Mouse (Mus musculus): ENCODE measurements around the gene Aoc1. TPM values are rescaled to one million over a fixed set of nuclear protein-coding genes. Genes with fewer than 3 reads are reported as not detected.
A peak's percentile ranks its signal among the peaks of the same experiment; 100 is the strongest.
"Not testable (repeated sequence)": the region's sequence is repeated elsewhere in the genome, so short reads cannot be mapped to it uniquely, and the experiment has no call there.

The Aoc1 gene
- polyA plus RNA-seq, 1 experiment from 2014 or later = 0.07 TPM

DNA sequence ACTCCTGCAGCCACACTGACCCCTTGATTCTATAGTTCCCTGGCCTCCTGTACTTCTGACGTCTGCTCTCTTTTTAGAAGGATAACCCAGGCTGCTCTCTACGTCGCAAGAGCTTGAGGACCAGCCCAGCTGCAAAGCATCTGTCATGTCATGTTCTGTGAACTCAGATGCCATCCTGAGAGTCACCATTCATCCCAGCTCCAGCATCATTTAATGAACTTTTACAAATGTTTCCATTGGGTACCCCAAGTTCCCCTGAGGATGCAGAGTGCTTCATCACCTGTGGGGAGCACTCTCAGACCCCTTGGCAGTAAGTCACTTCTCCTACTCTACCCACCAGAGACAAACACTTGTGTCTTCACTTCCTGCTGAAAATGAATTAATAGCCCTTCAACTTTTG is 8.5 kb upstream of the Aoc1 start:
- Histone ChIP-seq H3K36me3 (replicated peaks) (no peaks in the 10 kb centered on the region), H3K4me1 (peaks cover 11% of the 10 kb centered on the region; the same call in 1 of the 2 replicates), H3K27ac (replicated peaks) (no peak overlapping the region), H3K27me3 (replicated peaks; ENCODE audit: low read depth, poor library complexity, severe bottlenecking) (peaks cover 9% of the 10 kb centered on the region; the same call in 1 of the 2 replicates), H3K4me3 (no peak overlapping the region), H3K9me3 (no peaks in the 10 kb centered on the region)
- DNase-seq (ENCODE audit: low spot score) = peak; percentile 6
- WGBS = 69% methylated on average over 3 of the region's 3 CpGs

DNA sequence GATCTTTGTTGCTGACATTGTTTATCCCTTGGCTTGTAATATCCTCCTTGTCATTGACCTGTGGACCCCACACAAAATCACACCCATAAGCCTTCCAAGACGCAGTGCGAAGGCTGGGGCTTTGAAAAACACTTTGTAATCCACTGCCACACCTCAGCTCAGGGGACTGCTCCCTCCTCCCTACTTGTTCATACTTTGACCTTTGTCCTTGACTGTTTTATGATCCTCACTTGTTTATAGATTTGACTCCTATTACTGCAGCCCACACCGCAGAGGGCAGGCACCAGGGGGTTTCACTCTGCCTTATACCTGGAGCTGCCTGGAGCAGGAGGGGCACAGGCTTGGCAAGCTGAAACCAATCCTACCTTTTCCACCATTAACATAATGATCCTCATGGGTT is 8.0 kb upstream of the Aoc1 start:
- peaks cover 11% of the 10 kb centered on the region; the same call in 1 of the 2 replicates for H3K4me1 ChIP-seq
- no peaks in the 10 kb centered on the region for H3K9me3 ChIP-seq
- no peaks in the 10 kb centered on the region for H3K36me3 ChIP-seq (replicated peaks)
- no peak overlapping the region for H3K4me3 ChIP-seq
- 0 out of 2 replicates have a peak, but pooled peaks cover 9% of the 10 kb centered on the region for H3K27me3 ChIP-seq (replicated peaks; ENCODE audit: low read depth, poor library complexity, severe bottlenecking)
- WGBS = 68% methylated on average over 3 of the region's 3 CpGs
- peak; percentile 5 for DNase-seq (ENCODE audit: low spot score)
- H3K27ac ChIP-seq (replicated peaks) = no peak overlapping the region

DNA sequence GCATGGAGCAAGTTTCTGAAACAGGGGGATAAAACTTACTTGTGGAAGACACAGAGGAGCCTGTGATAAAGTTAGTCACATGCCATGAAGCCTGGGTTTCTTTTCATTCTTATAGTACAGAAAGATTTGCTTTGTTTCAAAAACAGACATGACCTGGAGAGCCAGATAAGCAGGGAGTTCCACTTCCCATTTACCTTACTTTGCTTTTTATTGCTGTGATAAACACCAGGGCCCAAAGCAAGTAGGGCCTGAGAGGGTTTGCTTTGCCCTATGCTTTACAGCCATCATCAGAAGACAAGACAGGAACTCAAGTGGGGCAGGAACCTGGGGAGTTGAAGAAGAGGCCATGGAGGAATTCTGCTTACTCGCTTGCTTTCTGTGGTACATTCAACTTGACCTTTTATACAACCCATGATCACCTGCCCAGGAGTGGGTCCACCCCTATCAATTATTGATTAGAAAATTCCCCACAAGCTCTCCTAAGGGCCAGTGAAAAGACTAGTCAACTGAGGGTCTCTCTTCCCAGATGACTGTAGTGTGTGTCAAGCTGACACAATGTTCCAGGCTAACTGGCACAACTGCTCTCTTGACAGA is 7.4 kb upstream of the Aoc1 start:
- WGBS = 88% methylated on average over 1 of the region's 1 CpGs

DNA sequence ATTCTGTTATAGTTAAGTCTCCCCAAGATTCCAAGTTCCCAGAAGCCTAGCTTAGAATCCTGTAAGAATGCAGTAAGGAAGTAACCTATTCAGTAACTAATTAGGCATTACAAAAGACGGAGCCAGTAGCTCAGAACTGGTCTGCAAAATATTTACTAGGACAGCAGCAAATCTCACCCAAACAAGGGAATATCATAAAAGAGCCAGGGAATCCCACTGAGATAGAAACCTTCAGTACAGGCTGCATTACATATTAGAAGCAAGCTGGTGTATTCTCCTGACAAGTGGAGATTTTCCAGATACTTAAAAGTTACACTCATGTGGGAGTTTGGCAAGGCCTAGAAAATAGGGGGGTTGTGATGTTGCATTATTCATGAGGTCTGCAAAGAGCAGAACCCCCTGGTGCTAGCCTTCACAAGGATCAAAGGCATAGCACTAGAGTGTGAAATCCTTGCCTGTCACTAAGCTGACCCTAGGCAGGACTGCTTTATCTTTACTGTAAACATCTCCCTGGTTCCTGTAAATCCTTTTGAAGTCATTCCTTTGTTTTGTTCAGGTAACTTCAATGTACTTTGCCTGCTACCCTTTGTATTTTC is 6.2 kb upstream of the Aoc1 start:
- not testable (repeated sequence) for H3K27ac ChIP-seq (replicated peaks)
- peak; percentile 4 for DNase-seq (ENCODE audit: low spot score)

More for the DNA sequence above, 7.4 kb upstream of the Aoc1 start:
- Histone ChIP-seq H3K36me3 (replicated peaks) (no peaks in the 10 kb centered on the region), H3K4me3 (no peak overlapping the region), H3K9me3 (no peaks in the 10 kb centered on the region), H3K27me3 (replicated peaks; ENCODE audit: low read depth, poor library complexity, severe bottlenecking) (0 out of 2 replicates have a peak, but pooled peaks cover 9% of the 10 kb centered on the region), H3K4me1 (peaks cover 8% of the 10 kb centered on the region; the same call in 1 of the 2 replicates), H3K27ac (replicated peaks) (no peak overlapping the region)
- DNase-seq (ENCODE audit: low spot score) = no peak

DNA sequence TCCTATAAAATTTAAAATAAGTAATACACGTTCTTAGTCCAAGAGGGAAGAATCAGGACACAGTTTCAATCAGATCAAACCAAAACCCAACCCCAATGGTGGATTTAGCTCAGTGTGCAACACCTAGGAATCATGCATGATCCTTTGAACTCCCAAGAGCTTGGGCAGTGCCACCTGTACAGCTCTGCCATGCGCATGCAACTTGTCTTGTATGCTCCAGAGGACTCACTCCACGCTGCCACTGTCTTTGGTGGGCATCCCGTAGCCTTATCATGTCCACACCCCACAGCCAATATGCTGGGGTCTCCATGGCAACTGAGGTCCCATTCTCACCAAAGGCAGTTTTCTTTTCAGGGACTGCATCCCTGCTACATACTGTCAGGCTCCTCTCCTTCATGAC is 5.5 kb upstream of the Aoc1 start:
- H3K27ac ChIP-seq (replicated peaks) = no peak overlapping the region
- no peaks in the 10 kb centered on the region for H3K9me3 ChIP-seq
- 0 out of 2 replicates have a peak, but pooled peaks cover 9% of the 10 kb centered on the region for H3K27me3 ChIP-seq (replicated peaks; ENCODE audit: low read depth, poor library complexity, severe bottlenecking)
- WGBS = 56% methylated on average over 4 of the region's 4 CpGs
- no peak overlapping the region for H3K4me3 ChIP-seq
- H3K4me1 ChIP-seq = peaks cover 5% of the 10 kb centered on the region; the same call in 1 of the 2 replicates
- peak; percentile 6 for DNase-seq (ENCODE audit: low spot score)
- no peaks in the 10 kb centered on the region for H3K36me3 ChIP-seq (replicated peaks)

More for the DNA sequence above, 6.2 kb upstream of the Aoc1 start:
- not testable (repeated sequence) for H3K4me1 ChIP-seq; H3K9me3 ChIP-seq; H3K4me3 ChIP-seq; H3K36me3 ChIP-seq (replicated peaks); H3K27me3 ChIP-seq (replicated peaks; ENCODE audit: low read depth, poor library complexity, severe bottlenecking)
- 11% methylated on average over 1 of the region's 1 CpGs for WGBS

DNA sequence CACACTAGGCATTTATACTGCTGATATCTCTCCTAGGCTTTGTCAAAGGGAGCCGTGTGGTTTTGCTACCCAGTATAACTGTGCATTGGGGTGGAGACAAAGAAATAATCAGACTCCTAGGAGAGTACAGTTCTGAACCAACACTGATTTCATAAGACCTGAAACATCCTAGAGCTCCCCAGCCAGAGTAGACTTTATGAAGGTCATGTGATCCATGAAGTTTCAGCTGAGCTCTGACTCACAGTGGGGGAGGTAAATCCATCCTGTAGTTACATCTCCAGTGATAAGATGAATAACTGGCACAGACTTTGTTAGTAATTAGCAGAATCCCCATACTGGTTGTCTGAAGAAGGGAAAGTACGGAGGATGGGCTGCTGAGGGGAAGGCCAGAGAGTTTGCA is 2.9 kb upstream of the Aoc1 start:
- no peak for DNase-seq (ENCODE audit: low spot score)
- 0 out of 2 replicates have a peak, but pooled peaks cover 6% of the 10 kb centered on the region for H3K27me3 ChIP-seq (replicated peaks; ENCODE audit: low read depth, poor library complexity, severe bottlenecking)
- no peaks in the 10 kb centered on the region for H3K36me3 ChIP-seq (replicated peaks)
- H3K4me3 ChIP-seq = no peak overlapping the region
- WGBS = 93% methylated on average over 2 of the region's 2 CpGs
- no peak overlapping the region for H3K27ac ChIP-seq (replicated peaks)
- peaks cover 5% of the 10 kb centered on the region; the same call in 1 of the 2 replicates for H3K4me1 ChIP-seq
- no peaks in the 10 kb centered on the region for H3K9me3 ChIP-seq

DNA sequence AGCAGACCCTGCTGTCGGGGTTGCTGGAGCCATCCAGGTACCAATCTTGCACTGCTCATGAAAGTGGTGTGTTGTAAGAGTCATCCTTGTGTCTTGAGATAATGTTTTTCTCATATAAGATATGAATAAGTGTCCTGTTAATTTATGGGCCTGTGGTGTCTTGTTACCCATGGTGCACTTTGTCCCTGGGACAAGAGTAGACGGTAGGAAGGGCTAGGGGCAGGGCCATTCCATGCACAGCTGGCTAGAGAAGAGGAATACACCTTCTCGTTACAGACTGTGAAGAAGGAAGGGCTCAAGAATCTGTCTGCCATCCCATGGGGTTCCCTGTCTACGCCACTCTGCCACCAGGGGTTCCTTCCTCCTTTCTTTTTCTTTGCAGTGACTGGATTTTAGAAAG is 1.9 kb downstream of the Aoc1 start:
- Histone ChIP-seq H3K36me3 (replicated peaks) (no peaks in the 10 kb centered on the region), H3K4me1 (no peaks in the 10 kb centered on the region), H3K9me3 (no peaks in the 10 kb centered on the region), H3K27ac (replicated peaks) (no peak overlapping the region), H3K4me3 (no peak overlapping the region), H3K27me3 (replicated peaks; ENCODE audit: low read depth, poor library complexity, severe bottlenecking) (no peaks in the 10 kb centered on the region)
- DNase-seq (ENCODE audit: low spot score) = no peak
- 82% methylated on average over 4 of the region's 4 CpGs for WGBS

DNA sequence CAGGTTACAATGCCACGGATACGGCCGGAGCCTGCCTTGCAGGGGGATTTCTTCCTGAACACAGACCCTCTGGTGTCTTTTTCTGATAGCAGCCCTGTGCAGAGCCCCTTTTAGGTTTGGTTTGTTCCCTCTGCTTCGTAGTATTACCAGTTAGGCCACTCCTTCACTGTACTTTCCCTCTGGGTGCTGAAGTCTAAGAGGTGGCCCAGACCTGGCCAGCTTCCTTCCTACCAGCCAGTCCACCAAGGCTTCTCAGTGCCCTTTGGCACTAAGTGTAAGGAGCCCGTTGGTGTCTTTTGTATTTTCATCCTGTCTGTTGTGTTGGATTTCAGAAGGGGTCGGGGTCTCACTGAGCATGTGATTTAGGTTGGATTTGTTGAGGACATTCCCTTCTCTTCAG is 2.8 kb downstream of the Aoc1 start:
- Histone ChIP-seq H3K27me3 (replicated peaks; ENCODE audit: low read depth, poor library complexity, severe bottlenecking) (no peaks in the 10 kb centered on the region), H3K36me3 (replicated peaks) (no peaks in the 10 kb centered on the region), H3K9me3 (no peaks in the 10 kb centered on the region), H3K4me1 (no peaks in the 10 kb centered on the region; the same call in 1 of the 2 replicates), H3K4me3 (no peak overlapping the region), H3K27ac (replicated peaks) (no peak overlapping the region)
- 85% methylated on average over 6 of the region's 6 CpGs for WGBS
- DNase-seq (ENCODE audit: low spot score) = no peak

DNA sequence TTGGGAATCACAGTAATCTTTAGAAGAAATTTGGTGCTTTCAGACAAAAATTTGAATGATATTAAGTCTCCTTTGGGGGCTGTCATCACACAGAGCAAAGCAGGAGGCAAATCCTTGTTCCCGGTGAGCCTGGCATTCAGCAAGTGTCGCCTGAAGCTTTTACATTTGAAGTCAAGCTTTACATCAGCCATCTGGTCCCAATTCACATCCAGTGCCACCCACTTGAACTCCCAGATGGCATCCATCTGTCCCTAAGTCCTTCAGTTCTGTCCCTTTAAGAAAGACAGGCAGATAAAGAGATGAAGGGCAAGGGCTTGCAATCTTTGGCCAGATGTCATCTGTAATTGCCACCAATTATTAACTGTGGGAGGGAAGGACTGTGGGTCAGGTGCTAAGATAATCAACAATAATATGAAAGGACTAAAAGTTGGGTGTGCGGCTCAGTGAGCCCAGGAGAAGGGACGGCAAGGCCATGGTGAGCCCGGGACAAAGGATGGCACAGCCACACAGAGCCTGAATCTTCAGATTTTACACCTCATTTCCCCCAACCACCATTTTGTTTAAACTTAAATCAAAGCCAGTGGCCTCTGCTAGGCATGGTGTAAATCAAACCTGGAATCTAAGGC is 3.9 kb downstream of the Aoc1 start:
- no peaks in the 10 kb centered on the region for H3K27me3 ChIP-seq (replicated peaks; ENCODE audit: low read depth, poor library complexity, severe bottlenecking)
- H3K9me3 ChIP-seq = no peaks in the 10 kb centered on the region
- H3K4me1 ChIP-seq = no peaks in the 10 kb centered on the region; the same call in 1 of the 2 replicates
- no peaks in the 10 kb centered on the region for H3K36me3 ChIP-seq (replicated peaks)
- H3K27ac ChIP-seq (replicated peaks) = no peak overlapping the region
- DNase-seq (ENCODE audit: low spot score) = no peak
- H3K4me3 ChIP-seq = no peak overlapping the region
- WGBS = 62% methylated on average over 5 of the region's 5 CpGs

DNA sequence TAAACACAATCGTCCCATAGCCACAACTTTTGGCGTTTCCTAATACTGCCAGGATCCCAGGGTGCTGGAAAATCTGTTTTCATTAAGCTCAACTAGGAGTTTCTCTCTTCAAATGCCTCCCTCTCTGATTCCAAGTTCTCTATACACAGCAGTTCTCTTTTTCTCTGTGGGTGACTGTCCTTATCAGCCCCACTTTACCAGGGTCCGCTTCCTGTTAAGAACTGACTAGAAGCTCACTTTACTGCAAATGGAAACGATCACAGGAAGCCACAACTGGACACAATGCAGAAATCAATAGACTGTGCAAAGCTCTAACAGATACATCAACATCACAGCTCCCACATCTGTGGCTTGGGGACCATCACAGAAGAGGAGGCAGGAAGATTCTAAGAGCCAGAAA is 21.5 kb downstream of the Aoc1 start:
- H3K27ac ChIP-seq (replicated peaks) = no peak overlapping the region
- peaks cover 6% of the 10 kb centered on the region; the same call in 1 of the 2 replicates for H3K9me3 ChIP-seq
- 84% methylated on average over 4 of the region's 4 CpGs for WGBS
- no peaks in the 10 kb centered on the region for H3K27me3 ChIP-seq (replicated peaks; ENCODE audit: low read depth, poor library complexity, severe bottlenecking)
- no peaks in the 10 kb centered on the region for H3K4me1 ChIP-seq
- peak; percentile 1 for DNase-seq (ENCODE audit: low spot score)
- no peak overlapping the region for H3K4me3 ChIP-seq
- H3K36me3 ChIP-seq (replicated peaks) = no peaks in the 10 kb centered on the region

DNA sequence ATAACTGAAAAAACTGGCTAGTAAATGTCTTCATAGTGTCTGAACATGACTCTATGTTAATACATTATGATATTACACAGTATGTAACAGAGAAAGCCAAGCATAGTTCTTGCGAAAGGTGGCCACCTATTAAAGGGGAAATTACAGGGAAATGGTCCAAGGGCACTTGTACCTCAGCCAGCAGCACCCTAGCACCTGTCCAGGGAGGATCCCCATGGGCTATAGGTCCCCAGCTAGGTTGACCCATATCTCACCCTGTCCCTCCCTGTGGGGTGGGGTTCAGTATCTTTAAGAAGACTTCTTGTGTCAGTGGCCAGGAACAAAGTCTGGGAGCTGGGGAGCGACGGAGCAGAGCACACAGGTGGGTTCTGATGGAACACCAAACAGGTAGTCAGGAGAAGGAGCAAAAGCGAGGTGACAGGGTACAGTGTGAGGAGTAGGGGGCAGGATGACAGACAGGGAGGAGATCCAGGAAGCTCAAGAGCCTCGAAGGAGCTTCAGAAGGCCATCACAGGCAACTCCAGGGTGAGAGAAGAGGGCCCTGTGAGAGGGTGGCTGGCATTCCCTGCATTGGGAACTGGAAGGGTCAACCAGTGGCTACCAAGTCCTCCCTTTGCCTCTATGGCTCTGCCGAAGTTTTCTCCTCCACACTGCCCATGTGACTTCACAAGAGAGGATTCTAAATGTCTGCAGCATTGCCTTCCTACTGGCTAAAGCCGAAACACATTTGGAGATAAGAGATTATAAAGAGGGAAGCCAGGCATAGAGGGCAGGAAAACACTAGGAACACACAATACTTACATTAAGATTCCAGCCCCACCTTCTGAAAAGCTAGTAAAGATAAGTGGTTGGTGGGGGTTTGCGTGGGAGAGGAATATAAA is 22.5 kb downstream of the Aoc1 start:
- DNase-seq (ENCODE audit: low spot score) = no peak
- no peak overlapping the region for H3K27ac ChIP-seq (replicated peaks)
- no peak overlapping the region for H3K4me3 ChIP-seq
- no peaks in the 10 kb centered on the region for H3K4me1 ChIP-seq
- H3K36me3 ChIP-seq (replicated peaks) = no peaks in the 10 kb centered on the region
- WGBS = 86% methylated on average over 8 of the region's 8 CpGs
- peaks cover 6% of the 10 kb centered on the region; the same call in 1 of the 2 replicates for H3K9me3 ChIP-seq
- no peaks in the 10 kb centered on the region for H3K27me3 ChIP-seq (replicated peaks; ENCODE audit: low read depth, poor library complexity, severe bottlenecking)

DNA sequence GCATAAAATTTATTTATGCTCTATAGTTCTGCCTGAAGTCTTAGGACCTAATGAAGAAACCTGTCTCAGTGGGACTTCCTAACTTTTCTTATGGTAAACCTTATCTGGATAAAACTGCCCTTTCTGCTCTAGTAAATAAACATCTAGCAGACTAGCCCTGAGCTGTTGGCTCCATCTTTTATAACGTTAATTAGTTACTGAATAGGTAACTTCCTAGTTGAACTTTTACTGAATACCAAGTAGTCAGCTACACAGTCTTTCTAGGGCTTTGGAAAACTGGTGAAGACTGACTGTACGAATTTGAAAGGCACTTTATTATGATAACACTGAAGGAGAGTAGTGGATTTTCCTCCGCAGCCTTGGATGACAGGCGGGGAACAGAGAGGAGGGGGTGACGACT is 23.2 kb downstream of the Aoc1 start:
- Histone ChIP-seq H3K4me3 (no peak overlapping the region), H3K9me3 (peaks cover 6% of the 10 kb centered on the region; the same call in 1 of the 2 replicates), H3K36me3 (replicated peaks) (no peaks in the 10 kb centered on the region), H3K27me3 (replicated peaks; ENCODE audit: low read depth, poor library complexity, severe bottlenecking) (no peaks in the 10 kb centered on the region), H3K4me1 (no peaks in the 10 kb centered on the region), H3K27ac (replicated peaks) (no peak overlapping the region)
- 83% methylated on average over 5 of the region's 5 CpGs for WGBS
- no peak for DNase-seq (ENCODE audit: low spot score)
